ENCODE assay signal across 8 mouse cellular contexts in genomic region chrX:11840319-11841035, GRCm38 (mm10).
A peak's percentile ranks its signal among the peaks of the same experiment; 100 is the strongest.
DNase-seq lines count a peak whose midpoint lies in the region; ATAC-seq and TF ChIP-seq lines count a peak whose summit lies in the region.

No protein-coding gene starts in this region.

- H3K9ac ChIP-seq in CH12.LX (ENCODE audit: insufficient read depth, low read depth), result no peak overlapping the region; the same call in 1 of the 2 replicates

- in situ Hi-C loops in CH12.LX (cut with MboI; ENCODE audit: low pct_ligation_motif_present, low pct_unique_long_range_greater_than_20kb, low sequenced_read_pairs), result no loop called here

- dilution Hi-C loops in CH12.LX (cut with MboI; ENCODE audit: extremely low pct_ligation_motif_present, extremely low pct_unique_long_range_greater_than_20kb, low sequenced_read_pairs), result no loop called here

- TF ChIP-seq EP300 in CH12.LX (IDR thresholded peaks at IDR 0.05; ENCODE audit: low read length), result peak; percentile 70

- no peaks in the 10 kb centered on the region for H3K27me3 ChIP-seq in CH12.LX (replicated peaks)

- TF ChIP-seq CTCF in CH12.LX (conservative IDR thresholded peaks at IDR 0.05 in 1 of 2, IDR thresholded peaks at IDR 0.05 in 1 of 2; ENCODE audit: low read depth in 2 of 2, low read length in 2 of 2), result no peak

- intact Hi-C loops in left cerebral cortex, postnatal 36 days (cut with DNase I), result no loop called here

- ATAC-seq in cerebellum, adult (ENCODE audit: insufficient number of reproducible peaks, low FRiP score, low TSS enrichment), result no peak

- H3K4me2 ChIP-seq in CH12.LX (ENCODE audit: insufficient read depth, low read depth, poor library complexity, severe bottlenecking), result peak overlapping the region; percentile 47

- peak overlapping the region; percentile 85 for H3K27ac ChIP-seq in CH12.LX (ENCODE audit: insufficient read depth, low read depth)

- no peaks in the 10 kb centered on the region for H3K79me2 ChIP-seq in CH12.LX (replicated peaks; ENCODE audit: control insufficient read depth, extremely low read depth, insufficient read depth, poor library complexity, severe bottlenecking)

- DNase-seq in cerebellum, postnatal 14 days, result peak; percentile 36 to 42
- DNase-seq in cerebellum, adult 11-12 months, result no peak
- DNase-seq in CH12.LX (ENCODE audit: extremely low read depth), result peak; percentile 55
- DNase-seq in heart, adult 8-10 months (ENCODE audit: low spot score), result peak; percentile 31
- DNase-seq in kidney, postnatal 10 days, result peak; percentile 61
- no peak for DNase-seq in urinary bladder, postnatal 10 days (ENCODE audit: low spot score)
- DNase-seq in left cerebral cortex, postnatal 36 days (ENCODE audit: low spot score in 2 of 2), result no peak

- no peak overlapping the region for H3K4me3 ChIP-seq in CH12.LX (replicated peaks in 1 of 3; ENCODE audit: low read depth in 2 of 3, low read length in 2 of 3, poor library complexity in 1 of 3)

- H3K4me1 ChIP-seq in CH12.LX (ENCODE audit: control insufficient read depth in 1 of 2, insufficient read depth in 2 of 2), result peaks cover 29 to 39% of the 10 kb centered on the region in 2 experiments

- no peak for TF ChIP-seq POLR2A in CH12.LX (IDR thresholded peaks at IDR 0.05; ENCODE audit: low read depth, low read length)

- no peaks in the 10 kb centered on the region for H3K9me3 ChIP-seq in CH12.LX (replicated peaks; ENCODE audit: low read length)

- no peaks in the 10 kb centered on the region for H3K36me3 ChIP-seq in CH12.LX (replicated peaks in 1 of 2; ENCODE audit: control insufficient read depth in 1 of 2, insufficient read depth in 1 of 2, low read length in 1 of 2)

- TF ChIP-seq RAD21 in CH12.LX (IDR thresholded peaks at IDR 0.05; ENCODE audit: low read depth, low read length), result no peak; the same call in 1 of the 2 replicates

TF ChIP-seq in CH12.LX, 34 proteins besides CTCF, POLR2A, EP300 and RAD21:
- peak; percentile 54; the same call in 1 of the 2 replicates for TF ChIP-seq TCF12 (IDR thresholded peaks at IDR 0.05; ENCODE audit: low read depth, low read length)
- peak; percentile 35; the same call in 1 of the 2 replicates for TF ChIP-seq MEF2A (IDR thresholded peaks at IDR 0.05; ENCODE audit: borderline replicate concordance, low read depth, low read length)
- TF ChIP-seq IRF4 (IDR thresholded peaks at IDR 0.05; ENCODE audit: low read depth, low read length), result peak; percentile 66
- TF ChIP-seq CHD2 (IDR thresholded peaks at IDR 0.05; ENCODE audit: low read length), result 0 out of 2 replicates have a peak, but pooled peaks have one; percentile 30
- no peak for TF ChIP-seq ZNF384 (IDR thresholded peaks at IDR 0.05; ENCODE audit: low read depth, low read length)
- TF ChIP-seq RCOR1 (conservative IDR thresholded peaks at IDR 0.05; ENCODE audit: low read depth, low read length), result no peak
- TF ChIP-seq BHLHE40 (IDR thresholded peaks at IDR 0.05; ENCODE audit: low read depth, low read length), result peak; percentile 72
- TF ChIP-seq MYC (IDR thresholded peaks at IDR 0.05; ENCODE audit: low read depth, low read length), result 0 out of 2 replicates have a peak, but pooled peaks have one; percentile 53
- TF ChIP-seq KAT2A (IDR thresholded peaks at IDR 0.05; ENCODE audit: insufficient replicate concordance, low read length), result no peak
- no peak for TF ChIP-seq NELFE (IDR thresholded peaks at IDR 0.05; ENCODE audit: low read depth, low read length)
- peak; percentile 66; the same call in 1 of the 2 replicates for TF ChIP-seq MAX (IDR thresholded peaks at IDR 0.05; ENCODE audit: low read length)
- peak; percentile 58 for TF ChIP-seq ETS1 (conservative IDR thresholded peaks at IDR 0.05; ENCODE audit: low read depth, low read length)

Comparison
In these comparisons a context has a peak if more than half of its experiments do, and no peak if none do; other contexts are left out.
1. DNase-seq: peak in cerebellum, postnatal 14 days (2 of 2), CH12.LX (single experiment), heart, adult 8-10 months (single experiment) and kidney, postnatal 10 days (single experiment); none in cerebellum, adult 11-12 months (single experiment), urinary bladder, postnatal 10 days (single experiment) and left cerebral cortex, postnatal 36 days (0 of 2).